Mouse (Mus musculus) Patski (cell line): ENCODE data around the gene Dnajc16. TPM values are rescaled to one million over a fixed set of nuclear protein-coding genes. Genes with fewer than 3 reads are reported as not detected.
A peak's percentile ranks its signal among the peaks of the same experiment; 100 is the strongest.

Experiments used
- ATAC-seq: fragments of 100-300 bp; one replicate; pipeline ENCODE4 v1.8.0; 2021
- CTCF ChIA-PET: fragments of 350-600 bp; sonication (Branson Sonifier 250); formaldehyde crosslinking; loops from one replicate; lab custom pipeline; 2022; ENCODE audit warnings: inconsistent platforms; lab: Charles Lee
- POLR2A ChIA-PET: fragments of 350-600 bp; sonication (Branson Sonifier 250); formaldehyde crosslinking; loops from one replicate; lab custom pipeline; 2022; ENCODE audit warnings: antibody characterized with exemption, inconsistent platforms; lab: Charles Lee
- DNase-seq: peaks from one replicate; pipeline ENCODE4 v3.0.0-alpha.2; 2011; ENCODE audit warnings: low read depth, low spot score
- H3K27me3 ChIP-seq: fragments of 371-371 bp; one replicate; pipeline ENCODE4 v1.5.1; 2021
- CTCF ChIP-seq: fragments of 100-300 bp; IDR thresholded peaks from one replicate; pipeline ENCODE4 v1.5.1; 2021
- in situ Hi-C: fragments of 300-500 bp; cut with MboI; formaldehyde crosslinking; loops from 3 replicates; pipeline ENCODE4 v1.11.1; 2018; ENCODE audit warnings: low pct_unique_long_range_greater_than_20kb, mixed read lengths
- polyA plus RNA-seq: library from polyadenylated mRNA; unstranded; gene quantifications from one replicate; pipeline ENCODE4 v1.2.3, GENCODE M21; 2021

Gene Dnajc16
- polyA plus RNA-seq, 1 experiment from 2014 or later, result 14.5 TPM

- CTCF ChIA-PET, result interaction anchor here (1.1 kb wide), 1 partner anchor 25 kb away, joined by 4 read pairs; the partner anchor contains the start of gene Ctrc
- in situ Hi-C loops, result no loop called here
These were observed 30.4 kb upstream of the Dnajc16 start for GRCm38 (mm10) chr4:141821178-141821577.

DNA sequence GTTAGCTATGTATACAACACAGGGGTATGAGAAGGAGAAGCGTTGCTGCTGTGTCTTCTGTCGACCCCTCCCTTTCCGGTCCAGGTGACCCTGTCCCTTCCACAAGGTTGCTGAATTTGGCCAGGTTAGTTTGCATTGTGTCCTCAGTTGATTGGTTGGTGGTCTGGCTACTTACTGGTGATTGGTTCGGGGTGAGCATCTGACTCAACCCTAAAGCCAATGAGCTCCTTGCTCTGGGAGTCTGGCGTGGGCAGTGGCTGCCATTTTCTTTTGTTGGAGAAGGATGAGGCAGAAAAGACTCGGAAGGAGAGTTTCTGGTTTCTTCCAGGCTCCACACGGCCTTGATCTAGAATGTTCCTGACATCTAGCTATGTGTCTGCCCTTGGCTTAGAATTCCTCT, 28.6 kb upstream of the Dnajc16 start:
- ATAC-seq (no peak), DNase-seq (no peak)
- POLR2A ChIA-PET, result no interaction called here
- CTCF ChIA-PET, result no interaction called here
- TF ChIP-seq CTCF, result no peak
- in situ Hi-C loops, result no loop called here
- no peaks in the 10 kb centered on the region for H3K27me3 ChIP-seq

More at GRCm38 (mm10) chr4:141821178-141821577, 30.4 kb upstream of the Dnajc16 start:
- POLR2A ChIA-PET, result no interaction called here
- H3K27me3 ChIP-seq, result no peaks in the 10 kb centered on the region
- no peak for DNase-seq
- no peak for TF ChIP-seq CTCF
- no peak for ATAC-seq

- ChIA-PET POLR2A (no interaction called here), CTCF (no interaction called here)
- DNase-seq (no peak), ATAC-seq (no peak)
- TF ChIP-seq CTCF, result no peak
- H3K27me3 ChIP-seq, result no peaks in the 10 kb centered on the region
- in situ Hi-C loops, result no loop called here
These were observed 28.1 kb upstream of the Dnajc16 start for GRCm38 (mm10) chr4:141818861-141819260.

DNA sequence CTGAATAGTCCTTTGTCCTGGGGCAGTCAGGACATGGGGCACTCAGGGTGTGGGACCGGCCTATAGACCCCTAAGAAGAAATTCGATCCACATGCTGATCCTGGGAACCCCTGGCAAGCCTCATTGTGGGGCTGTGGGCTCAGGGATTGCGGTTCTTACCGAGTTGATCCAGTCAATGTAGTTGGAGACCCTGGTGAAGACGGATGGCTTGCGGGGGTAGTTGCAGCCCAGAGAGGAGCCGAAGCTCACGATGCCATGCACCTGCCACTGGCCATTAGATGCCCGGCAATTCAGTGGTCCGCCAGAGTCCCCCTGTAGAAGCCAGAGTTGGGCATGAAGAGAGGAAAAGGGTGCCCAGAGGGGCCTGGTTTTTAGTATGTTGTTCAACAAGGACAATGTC, 27.0 kb upstream of the Dnajc16 start:
- ChIA-PET POLR2A (no interaction called here), CTCF (interaction anchor here (1.6 kb wide), 1 partner anchor 16 kb away, joined by 3 read pairs; no protein-coding TSS in a partner anchor)
- ATAC-seq (no peak), DNase-seq (no peak)
- no peak for TF ChIP-seq CTCF
- no peaks in the 10 kb centered on the region for H3K27me3 ChIP-seq
- in situ Hi-C loops, result no loop called here

- DNase-seq, result no peak
- CTCF ChIA-PET, result interaction anchor here (1.6 kb wide), 1 partner anchor 17 kb away, joined by 3 read pairs; no protein-coding TSS in a partner anchor
These were observed 26.3 kb upstream of the Dnajc16 start for GRCm38 (mm10) chr4:141816776-141817655.

DNA sequence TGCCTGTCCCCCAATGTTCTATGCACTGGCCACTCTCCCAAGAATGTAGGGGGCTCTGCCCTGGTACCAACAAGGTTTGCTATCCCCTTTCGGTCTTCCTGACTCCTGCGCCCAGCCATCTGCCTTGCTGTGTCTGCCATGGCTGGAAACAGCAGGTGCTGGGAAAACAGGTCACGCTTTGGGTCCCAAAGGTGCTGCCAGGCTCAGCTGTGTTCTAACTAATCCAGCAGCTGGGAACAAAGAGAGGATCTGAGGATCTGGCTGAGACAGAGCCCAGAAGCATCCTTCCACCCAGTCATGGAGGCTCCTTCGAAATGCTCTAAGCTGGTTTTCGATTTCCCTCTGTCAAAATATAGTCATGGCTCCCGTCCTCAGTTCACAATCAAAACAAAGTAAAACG, 25.5 kb upstream of the Dnajc16 start:
- no peaks in the 10 kb centered on the region for H3K27me3 ChIP-seq
- ATAC-seq (no peak), DNase-seq (no peak)
- no peak for TF ChIP-seq CTCF
- POLR2A ChIA-PET, result no interaction called here
- in situ Hi-C loops, result no loop called here
- CTCF ChIA-PET, result no interaction called here

More at GRCm38 (mm10) chr4:141816776-141817655, 26.3 kb upstream of the Dnajc16 start:
- in situ Hi-C loops, result no loop called here
- POLR2A ChIA-PET, result no interaction called here
- H3K27me3 ChIP-seq, result no peaks in the 10 kb centered on the region
- no peak for ATAC-seq
- no peak for TF ChIP-seq CTCF

GRCm38 (mm10) chr4:141811375-141811774, 20.6 kb upstream of the Dnajc16 start:
- ChIA-PET CTCF (interaction anchor here (1.2 to 2.9 kb wide), 3 partner anchors 11 to 43 kb away, joined by 3 to 19 read pairs (median 4); partner anchors contain the start of gene Cela2a), POLR2A (no interaction called here)
- no peak for DNase-seq
- in situ Hi-C loops, result no loop called here
- TF ChIP-seq CTCF, result no peak
- no peaks in the 10 kb centered on the region for H3K27me3 ChIP-seq
- no peak for ATAC-seq

DNA sequence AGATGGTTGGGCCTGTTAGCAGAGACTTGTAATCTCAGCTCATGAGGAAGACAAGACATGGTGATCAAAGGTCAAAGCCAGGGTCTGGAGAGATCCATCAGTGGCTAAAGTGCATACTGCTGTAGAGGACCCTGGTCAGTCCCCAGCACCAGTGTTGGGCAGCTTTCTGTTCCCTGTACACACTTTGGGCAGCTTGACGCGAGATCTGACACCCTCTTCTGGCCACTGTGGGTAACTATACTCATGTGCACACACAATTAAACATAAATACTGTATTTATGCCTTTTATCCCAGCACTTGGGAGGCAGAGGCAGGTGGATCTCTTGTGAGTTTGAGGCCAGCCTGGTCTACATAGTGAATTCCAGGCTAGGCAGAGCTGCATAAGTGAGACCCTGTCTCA, 20.2 kb upstream of the Dnajc16 start:
- DNase-seq (no peak), ATAC-seq (no peak)
- CTCF ChIA-PET, result interaction anchor here (1.2 to 2.9 kb wide), 4 partner anchors 12 to 287 kb away, joined by 3 to 19 read pairs (median 4); partner anchors contain the start of gene Cela2a
- POLR2A ChIA-PET, result no interaction called here
- no peak for TF ChIP-seq CTCF
- in situ Hi-C loops, result no loop called here
- H3K27me3 ChIP-seq, result no peaks in the 10 kb centered on the region

DNA sequence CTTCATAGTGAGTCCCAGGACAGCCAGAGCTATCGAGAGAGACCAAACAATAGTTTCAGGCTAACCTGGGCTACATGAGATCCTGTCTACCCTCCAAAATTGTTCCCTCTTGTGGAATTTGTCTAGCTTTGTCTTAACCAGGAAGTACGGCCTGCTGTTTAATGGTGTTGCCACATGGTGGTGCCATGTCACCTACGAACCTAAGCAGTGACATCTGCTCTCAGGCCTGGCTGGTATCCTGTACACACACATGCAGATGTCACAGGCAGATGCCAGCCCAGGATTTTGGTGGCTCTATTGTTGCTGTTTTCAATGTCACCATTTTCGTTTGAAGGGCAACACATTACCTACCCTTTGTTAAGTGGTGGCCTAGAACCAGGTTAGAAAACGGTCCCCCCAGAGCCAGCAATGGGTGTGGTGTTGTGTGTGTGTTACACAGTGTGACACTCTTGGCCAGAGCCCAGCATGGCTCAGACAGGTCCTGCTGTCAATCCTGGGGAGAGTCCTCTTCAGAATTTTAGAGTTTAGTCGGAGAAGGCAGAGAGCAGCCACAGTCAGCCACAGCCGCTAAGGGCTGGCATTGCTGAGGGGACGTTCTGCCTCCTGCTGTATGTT, 19.2 kb upstream of the Dnajc16 start:
- no peaks in the 10 kb centered on the region for H3K27me3 ChIP-seq
- DNase-seq (no peak), ATAC-seq (no peak)
- peak; percentile 59 for TF ChIP-seq CTCF
- CTCF ChIA-PET, result interaction anchor here (0.8 to 2.9 kb wide), 7 partner anchors 13 to 288 kb away, joined by 3 to 19 read pairs (median 4); partner anchors contain the start of genes Casp9 and Cela2a
- POLR2A ChIA-PET, result no interaction called here
- in situ Hi-C loops, result loop anchor here (5.0 kb wide), 2 partner anchors 32 to 147 kb away; no protein-coding TSS in a partner anchor

GRCm38 (mm10) chr4:141805886-141806285, 15.2 kb upstream of the Dnajc16 start:
- no peak for ATAC-seq
- TF ChIP-seq CTCF, result no peak
- no peaks in the 10 kb centered on the region for H3K27me3 ChIP-seq
- ChIA-PET POLR2A (no interaction called here), CTCF (no interaction called here)
- in situ Hi-C loops, result loop anchor here (5.0 kb wide), 2 partner anchors 36 to 151 kb away; no protein-coding TSS in a partner anchor
- DNase-seq, result no peak

- in situ Hi-C loops, result no loop called here
- POLR2A ChIA-PET, result interaction anchor here (0.6 kb wide), 1 partner anchor 13 kb away, joined by 3 read pairs; the partner anchor contains the start of gene Dnajc16
- CTCF ChIA-PET, result no interaction called here
- TF ChIP-seq CTCF, result no peak
- no peak for ATAC-seq
- no peaks in the 10 kb centered on the region for H3K27me3 ChIP-seq
- DNase-seq, result no peak
These were observed 13.4 kb upstream of the Dnajc16 start for GRCm38 (mm10) chr4:141804105-141804504.
